Mouse (Mus musculus) hindbrain, embryonic 13.5 days (tissue): ENCODE results near the gene 1110065P20Rik. TPM values are rescaled to one million over a fixed set of nuclear protein-coding genes. Genes with fewer than 3 reads are reported as not detected.

Experiments
- ATAC-seq: fragments of 200-750 bp; cut with Nextera tagmentation; 2 replicates; pipeline ENCODE4 v1.8.0; 2017; ENCODE audit warnings: moderate TSS enrichment; ENCODE audit not compliant: low FRiP score
- H3K27ac ChIP-seq: fragments of 300-500 bp; sonication (generic); 2 replicates; pipeline ENCODE4 v1.5.1; 2015; ENCODE audit warnings: inconsistent platforms, mild to moderate bottlenecking, moderate library complexity
- H3K27me3 ChIP-seq: fragments of 300-500 bp; sonication (generic); 2 replicates; pipeline ENCODE4 v1.6.1; 2015; ENCODE audit warnings: mild to moderate bottlenecking, inconsistent platforms
- H3K36me3 ChIP-seq: fragments of 300-500 bp; sonication (generic); 2 replicates; pipeline ENCODE4 v1.6.1; 2015; ENCODE audit warnings: mild to moderate bottlenecking, inconsistent platforms
- H3K4me1 ChIP-seq: fragments of 300-500 bp; sonication (generic); replicated peaks from 2 replicates; pipeline ENCODE4 v1.6.1; 2015; ENCODE audit warnings: inconsistent platforms
- H3K4me2 ChIP-seq: fragments of 300-500 bp; sonication (generic); 2 replicates; pipeline ENCODE4 v1.6.1; 2015; ENCODE audit warnings: inconsistent platforms, mild to moderate bottlenecking, moderate library complexity
- H3K4me3 ChIP-seq: fragments of 300-500 bp; sonication (generic); 2 replicates; pipeline ENCODE4 v1.5.1; 2015; ENCODE audit warnings: mild to moderate bottlenecking, inconsistent platforms
- H3K9ac ChIP-seq: fragments of 300-500 bp; sonication (generic); 2 replicates; pipeline ENCODE4 v1.6.1; 2015; ENCODE audit warnings: mild to moderate bottlenecking, inconsistent platforms
- H3K9me3 ChIP-seq: fragments of 300-500 bp; sonication (generic); 2 replicates; pipeline ENCODE4 v1.6.1; 2016; ENCODE audit warnings: inconsistent platforms
- WGBS: fragments of 180-500 bp; shearing (Covaris S2); methylation state at CpG from one replicate; pipeline ENCODE4 v1.1.7; 2015; 5-methylcytosine and 5-hydroxymethylcytosine counted together
- polyA plus RNA-seq: library from polyadenylated mRNA; unstranded; fragments of >200 nt; fragmentation: Nextera tagmentation; extraction: Ambion mirVana; gene quantifications from 2 replicates; pipeline ENCODE4 v1.2.1, GENCODE M21; 2015

Gene 1110065P20Rik
- polyA plus RNA-seq, 1 experiment from 2014 or later: 84.4 TPM

DNA sequence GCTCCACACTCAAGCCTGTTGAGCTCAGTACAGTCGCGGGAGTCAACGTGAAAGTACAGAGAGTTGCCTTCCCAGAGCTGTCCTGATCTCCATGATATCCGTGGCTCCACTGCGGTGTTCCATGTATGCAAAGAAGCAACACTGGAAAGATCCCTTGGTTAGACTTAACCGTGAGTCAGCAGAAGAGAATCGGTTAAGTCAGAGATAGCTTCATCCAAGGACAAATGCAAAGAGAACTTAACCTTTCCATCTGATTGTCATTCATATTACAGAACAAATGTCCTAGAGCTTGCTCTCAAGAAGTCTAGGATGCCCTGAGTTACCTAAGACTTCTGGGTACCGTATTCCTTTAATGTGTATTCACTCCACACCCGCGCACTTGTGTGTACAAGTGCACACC is 18.2 kb downstream of the 1110065P20Rik start:
- ATAC-seq: no peak
- Histone ChIP-seq H3K4me3 (no peak overlapping the region), H3K27me3 (no peaks in the 10 kb centered on the region), H3K9ac (no peak overlapping the region), H3K4me2 (no peak overlapping the region), H3K27ac (no peak overlapping the region), H3K36me3 (peaks cover 76% of the 10 kb centered on the region), H3K9me3 (no peaks in the 10 kb centered on the region), H3K4me1 (no peaks in the 10 kb centered on the region)
- WGBS: 97% methylated on average over 10 of the region's 10 CpGs

DNA sequence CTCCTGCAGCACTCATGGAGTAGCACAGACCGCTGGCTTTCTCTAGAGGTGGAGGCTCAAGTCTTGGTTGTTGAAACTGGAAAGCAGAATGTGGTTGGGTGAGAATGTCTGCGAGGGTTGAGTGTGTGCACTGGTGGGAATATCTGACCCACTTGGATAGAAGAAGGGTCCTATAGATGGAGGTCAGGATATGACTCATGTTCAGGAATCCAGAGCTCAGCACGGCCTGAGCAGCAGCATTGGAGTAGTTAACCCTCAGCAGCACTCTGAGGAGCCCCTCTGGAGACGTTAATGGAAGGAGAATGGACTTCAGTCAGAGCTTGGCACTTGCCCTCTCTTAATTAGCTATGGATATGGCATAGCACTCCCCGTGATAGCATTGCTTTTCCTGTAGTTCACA is 21.3 kb downstream of the 1110065P20Rik start:
- no peak overlapping the region for H3K4me2 ChIP-seq
- no peak for ATAC-seq
- H3K4me3 ChIP-seq: no peak overlapping the region
- WGBS: 88% methylated on average over 5 of the region's 5 CpGs
- H3K36me3 ChIP-seq: peaks cover 83% of the 10 kb centered on the region
- no peak overlapping the region for H3K9ac ChIP-seq
- no peaks in the 10 kb centered on the region for H3K27me3 ChIP-seq
- H3K9me3 ChIP-seq: no peaks in the 10 kb centered on the region
- no peak overlapping the region for H3K27ac ChIP-seq
- H3K4me1 ChIP-seq: no peaks in the 10 kb centered on the region

- no peak overlapping the region for H3K27ac ChIP-seq
- H3K36me3 ChIP-seq: peaks cover 87% of the 10 kb centered on the region
- WGBS: 98% methylated on average over 21 of the region's 21 CpGs
- H3K9me3 ChIP-seq: no peaks in the 10 kb centered on the region
- H3K4me1 ChIP-seq: no peaks in the 10 kb centered on the region
- no peaks in the 10 kb centered on the region for H3K27me3 ChIP-seq
- H3K4me2 ChIP-seq: no peak overlapping the region
- no peak overlapping the region for H3K9ac ChIP-seq
- no peak overlapping the region for H3K4me3 ChIP-seq
- no peak for ATAC-seq
Observed at GRCm38 (mm10) chr4:124825371-124825965, 25.5 kb downstream of the 1110065P20Rik start.

- Histone ChIP-seq H3K27ac (no peak overlapping the region), H3K9me3 (no peaks in the 10 kb centered on the region), H3K4me2 (no peak overlapping the region), H3K27me3 (no peaks in the 10 kb centered on the region), H3K4me1 (no peaks in the 10 kb centered on the region), H3K9ac (no peak overlapping the region), H3K4me3 (no peak overlapping the region), H3K36me3 (peaks cover 86% of the 10 kb centered on the region)
- WGBS: 95% methylated on average over 6 of the region's 6 CpGs
- ATAC-seq: no peak
Observed at GRCm38 (mm10) chr4:124824967-124825366, 26.0 kb downstream of the 1110065P20Rik start.

DNA sequence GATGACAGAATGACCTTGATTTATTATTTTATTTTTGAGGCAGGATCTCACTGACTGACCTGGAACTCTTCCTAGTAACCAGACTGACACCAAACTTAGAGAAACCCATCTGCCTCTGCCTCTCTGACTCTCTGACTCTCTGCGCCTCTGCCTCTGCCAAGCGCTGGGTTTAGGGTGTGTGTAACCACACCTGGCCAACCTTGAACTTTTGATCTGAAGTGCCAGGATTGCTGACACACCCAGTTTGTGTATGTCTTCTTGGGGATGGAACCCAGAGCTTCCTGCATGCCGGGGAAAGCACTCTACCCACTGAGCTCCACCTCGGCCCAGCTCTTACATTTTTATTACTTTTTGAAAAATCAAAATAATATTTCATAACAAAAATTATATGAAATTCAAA is 32.2 kb downstream of the 1110065P20Rik start:
- peaks cover 12% of the 10 kb centered on the region for H3K4me1 ChIP-seq
- no peaks in the 10 kb centered on the region for H3K9me3 ChIP-seq
- no peaks in the 10 kb centered on the region for H3K27me3 ChIP-seq
- no peak overlapping the region for H3K4me2 ChIP-seq
- no peak overlapping the region for H3K4me3 ChIP-seq
- peaks cover 45% of the 10 kb centered on the region for H3K36me3 ChIP-seq
- no peak for ATAC-seq
- WGBS: 97% methylated on average over 4 of the region's 4 CpGs
- no peak overlapping the region for H3K27ac ChIP-seq
- no peak overlapping the region for H3K9ac ChIP-seq

DNA sequence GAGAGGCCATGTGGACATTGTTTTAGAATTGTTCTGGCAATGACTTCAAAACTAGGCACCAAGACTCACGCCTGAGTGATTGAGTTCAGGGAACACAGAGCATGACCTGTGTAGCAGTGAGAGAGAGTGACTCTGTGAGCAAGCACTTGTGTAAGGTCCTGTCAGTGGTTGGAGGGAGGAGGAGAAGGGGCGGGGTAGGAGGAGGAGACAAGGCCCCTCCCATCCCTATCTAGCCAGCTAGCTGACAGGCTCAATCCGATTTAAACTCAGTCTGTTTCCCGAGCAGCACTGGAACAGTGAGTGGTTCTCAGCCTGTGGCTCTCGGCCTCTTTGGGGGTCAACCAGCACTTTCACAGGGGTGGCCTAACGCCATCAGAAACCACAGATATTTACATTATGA is 33.2 kb downstream of the 1110065P20Rik start:
- H3K27ac ChIP-seq: no peak overlapping the region
- 0 out of 2 replicates have a peak, but pooled peaks have one; percentile 21 for ATAC-seq
- 29% methylated on average over 6 of the region's 6 CpGs for WGBS
- no peaks in the 10 kb centered on the region for H3K9me3 ChIP-seq
- no peak overlapping the region; the same call in 1 of the 2 replicates for H3K9ac ChIP-seq
- peaks cover 12% of the 10 kb centered on the region for H3K4me1 ChIP-seq
- H3K27me3 ChIP-seq: no peaks in the 10 kb centered on the region
- H3K36me3 ChIP-seq: peaks cover 37% of the 10 kb centered on the region
- H3K4me3 ChIP-seq: no peak overlapping the region
- no peak overlapping the region for H3K4me2 ChIP-seq

DNA sequence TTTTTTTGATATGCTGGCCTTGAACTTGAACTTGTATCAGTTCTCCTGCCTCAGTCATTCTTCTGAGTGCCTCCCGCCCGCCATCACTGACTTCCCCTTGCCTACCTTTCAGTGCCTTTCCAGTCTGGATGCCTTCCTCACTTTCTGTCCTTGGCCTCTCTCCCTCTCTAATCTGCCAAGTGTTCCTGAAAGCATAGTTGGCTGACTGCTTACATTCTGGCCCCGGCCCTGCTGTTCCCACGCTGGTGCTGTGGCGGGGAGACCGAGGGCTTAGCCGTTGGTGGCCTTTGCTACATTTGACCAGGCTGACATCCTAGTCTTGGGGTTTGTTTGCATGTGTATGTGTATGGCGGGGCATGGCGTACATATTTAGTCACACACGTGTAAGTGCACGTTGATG is 35.1 kb downstream of the 1110065P20Rik start:
- Histone ChIP-seq H3K4me1 (peaks cover 23% of the 10 kb centered on the region), H3K27ac (no peak overlapping the region), H3K9me3 (no peaks in the 10 kb centered on the region), H3K9ac (no peak overlapping the region), H3K36me3 (peaks cover 26% of the 10 kb centered on the region), H3K27me3 (no peaks in the 10 kb centered on the region), H3K4me2 (no peak overlapping the region), H3K4me3 (no peak overlapping the region)
- ATAC-seq: no peak
- WGBS: 92% methylated on average over 11 of the region's 11 CpGs

- Histone ChIP-seq H3K4me2 (no peak overlapping the region), H3K4me1 (peaks cover 33% of the 10 kb centered on the region), H3K27ac (peak overlapping the region; percentile 41)
Observed at GRCm38 (mm10) chr4:124811347-124811975, 39.5 kb downstream of the 1110065P20Rik start.

DNA sequence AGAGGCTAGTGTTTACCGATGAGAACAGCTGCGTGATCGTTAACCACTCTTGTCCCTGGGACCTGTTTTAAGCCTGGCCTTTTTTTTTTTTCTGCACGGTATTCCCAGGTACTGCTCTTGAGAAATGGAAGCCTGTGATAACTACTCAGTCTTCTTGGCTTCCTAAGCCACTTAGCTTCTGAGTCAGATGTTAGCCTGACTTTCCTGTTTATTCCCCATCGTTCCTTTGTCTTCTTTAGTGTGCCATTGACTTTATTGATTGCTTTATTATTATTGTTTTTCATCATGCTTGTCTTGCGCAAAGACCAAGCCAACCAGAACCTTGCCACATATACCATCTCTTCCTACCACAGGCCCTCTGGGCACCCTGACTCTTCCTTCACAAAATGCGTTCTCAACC is 40.9 kb downstream of the 1110065P20Rik start:
- H3K36me3 ChIP-seq: peaks cover 46% of the 10 kb centered on the region
- no peak overlapping the region for H3K9ac ChIP-seq
- no peak overlapping the region for H3K4me2 ChIP-seq
- H3K9me3 ChIP-seq: no peaks in the 10 kb centered on the region
- H3K4me1 ChIP-seq: peaks cover 33% of the 10 kb centered on the region
- WGBS: 94% methylated on average over 7 of the region's 7 CpGs
- no peak overlapping the region for H3K27ac ChIP-seq
- H3K4me3 ChIP-seq: no peak overlapping the region
- no peaks in the 10 kb centered on the region for H3K27me3 ChIP-seq
- ATAC-seq: no peak

More at GRCm38 (mm10) chr4:124811347-124811975, 39.5 kb downstream of the 1110065P20Rik start:
- Histone ChIP-seq H3K27me3 (no peaks in the 10 kb centered on the region), H3K9me3 (no peaks in the 10 kb centered on the region), H3K4me3 (no peak overlapping the region), H3K36me3 (peaks cover 39% of the 10 kb centered on the region), H3K9ac (peak overlapping the region; percentile 53)
- no peak for ATAC-seq
- WGBS: 14% methylated on average over 9 of the region's 9 CpGs

DNA sequence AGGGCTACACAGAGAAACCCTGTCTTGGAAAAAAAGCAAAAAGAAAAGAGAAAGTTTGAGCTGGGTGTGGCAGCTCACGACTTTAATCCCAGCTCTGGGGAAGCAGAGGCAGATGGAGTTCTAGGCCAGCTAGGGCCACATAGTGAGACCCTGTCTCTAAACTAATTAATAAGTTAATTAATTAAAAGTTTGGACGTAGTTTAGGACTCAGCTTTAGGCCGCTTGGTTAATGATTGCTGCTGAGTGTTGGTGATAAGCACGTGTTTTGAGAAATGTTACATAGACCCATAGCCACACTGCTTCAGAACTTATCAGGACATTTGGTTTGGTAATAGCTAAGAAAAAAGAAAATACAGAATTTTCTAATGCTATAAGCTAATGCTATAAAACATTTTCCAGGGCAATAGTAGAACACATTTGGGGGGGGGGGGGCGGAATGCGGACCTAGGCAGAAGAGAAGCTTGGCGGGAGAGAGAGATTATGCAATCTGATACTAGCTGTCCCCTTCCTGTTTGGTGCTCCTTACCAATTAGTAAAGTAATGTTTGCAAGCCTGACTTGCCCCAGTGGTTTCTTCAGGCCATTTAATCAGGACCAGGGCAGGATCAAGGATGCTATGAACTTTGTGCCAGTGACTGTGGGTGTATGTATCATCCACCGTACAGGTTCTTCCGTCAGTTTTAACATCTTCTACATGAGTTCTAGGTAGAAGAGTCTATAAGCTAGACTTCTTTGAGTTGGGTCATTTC is 41.7 kb downstream of the 1110065P20Rik start:
- 89% methylated on average over 9 of the region's 9 CpGs for WGBS

GRCm38 (mm10) chr4:124808511-124808910 is 42.5 kb downstream of the 1110065P20Rik start:
- no peak overlapping the region for H3K27ac ChIP-seq
- H3K9ac ChIP-seq: no peak overlapping the region
- H3K27me3 ChIP-seq: no peaks in the 10 kb centered on the region
- H3K9me3 ChIP-seq: no peaks in the 10 kb centered on the region
- peaks cover 35% of the 10 kb centered on the region for H3K4me1 ChIP-seq
- ATAC-seq: no peak
- WGBS: 80% methylated on average over 5 of the region's 5 CpGs
- H3K36me3 ChIP-seq: peaks cover 50% of the 10 kb centered on the region
- no peak overlapping the region for H3K4me2 ChIP-seq
- no peak overlapping the region for H3K4me3 ChIP-seq

More for the DNA sequence above, 41.7 kb downstream of the 1110065P20Rik start:
- H3K36me3 ChIP-seq: peaks cover 53% of the 10 kb centered on the region
- H3K4me3 ChIP-seq: no peak overlapping the region
- ATAC-seq: no peak
- no peak overlapping the region for H3K4me2 ChIP-seq
- peaks cover 33% of the 10 kb centered on the region for H3K4me1 ChIP-seq
- no peak overlapping the region for H3K27ac ChIP-seq
- H3K9ac ChIP-seq: no peak overlapping the region
- H3K27me3 ChIP-seq: no peaks in the 10 kb centered on the region
- no peaks in the 10 kb centered on the region for H3K9me3 ChIP-seq

DNA sequence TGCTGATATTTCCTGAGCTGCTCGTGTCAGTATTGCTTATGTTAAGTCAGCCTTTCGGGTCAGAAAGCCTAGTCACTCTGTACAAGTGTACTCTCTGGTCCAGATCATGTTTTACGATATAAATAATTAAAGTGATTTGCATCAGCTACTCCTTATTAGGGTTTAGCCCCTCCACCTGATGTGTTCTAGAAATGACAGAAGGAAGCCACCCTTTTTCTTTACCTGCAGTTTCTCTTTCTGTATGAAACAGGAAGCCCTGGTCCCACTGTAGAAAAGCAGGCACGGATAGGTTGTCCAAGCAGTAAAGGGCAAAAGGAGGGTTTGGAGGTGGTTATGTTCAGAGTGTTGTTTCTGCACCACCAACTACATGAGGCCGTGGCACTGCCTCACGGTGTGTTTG is 47.6 kb downstream of the 1110065P20Rik start:
- Histone ChIP-seq H3K4me1 (peaks cover 28% of the 10 kb centered on the region), H3K9ac (peak overlapping the region; percentile 88), H3K4me2 (peak overlapping the region; percentile 90), H3K27me3 (no peaks in the 10 kb centered on the region), H3K4me3 (peak overlapping the region; percentile 86), H3K9me3 (no peaks in the 10 kb centered on the region), H3K27ac (no peak overlapping the region), H3K36me3 (peaks cover 61% of the 10 kb centered on the region)
- ATAC-seq: no peak
- 85% methylated on average over 6 of the region's 6 CpGs for WGBS
